Mouse (Mus musculus) cerebellum, adult (tissue): ENCODE measurements around the gene Dyrk1b.
"Not testable (repeated sequence)": the region's sequence is repeated elsewhere in the genome, so short reads cannot be mapped to it uniquely, and the experiment has no call there.

Experiments used
- ATAC-seq: cut with Nextera tagmentation; 2 replicates; pipeline ENCODE4 v1.9.2; 2017; ENCODE audit warnings: mild to moderate bottlenecking, moderate library complexity, mixed read lengths; ENCODE audit not compliant: insufficient number of reproducible peaks, low FRiP score, low TSS enrichment

Gene Dyrk1b

GRCm38 (mm10) chr7:28179228-28179627 is at the start of gene Dyrk1b:
Gene Dyrk1b, plus strand, starts transcription at chr7:28179469.
- peak; percentile 74 for ATAC-seq

DNA sequence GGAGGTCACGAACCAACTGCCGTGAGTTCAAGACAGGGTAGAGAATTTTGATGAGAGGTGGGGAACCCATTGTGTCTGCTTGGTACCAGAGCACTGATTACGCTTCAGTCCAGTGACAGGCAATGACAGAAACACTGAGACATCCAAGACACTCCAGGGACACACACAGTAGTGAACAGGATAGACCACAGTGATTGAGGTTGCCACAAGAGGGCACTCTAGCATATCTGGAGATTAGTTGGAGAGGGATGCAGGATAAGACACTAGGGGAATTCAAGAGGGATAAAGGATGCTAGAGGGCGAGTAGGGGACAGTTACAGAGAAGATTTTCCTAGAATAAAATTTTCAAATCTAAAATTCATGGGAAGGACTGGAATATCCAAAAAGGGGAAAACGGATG is 41.7 kb upstream of the Dyrk1b start:
- ATAC-seq, result no peak

DNA sequence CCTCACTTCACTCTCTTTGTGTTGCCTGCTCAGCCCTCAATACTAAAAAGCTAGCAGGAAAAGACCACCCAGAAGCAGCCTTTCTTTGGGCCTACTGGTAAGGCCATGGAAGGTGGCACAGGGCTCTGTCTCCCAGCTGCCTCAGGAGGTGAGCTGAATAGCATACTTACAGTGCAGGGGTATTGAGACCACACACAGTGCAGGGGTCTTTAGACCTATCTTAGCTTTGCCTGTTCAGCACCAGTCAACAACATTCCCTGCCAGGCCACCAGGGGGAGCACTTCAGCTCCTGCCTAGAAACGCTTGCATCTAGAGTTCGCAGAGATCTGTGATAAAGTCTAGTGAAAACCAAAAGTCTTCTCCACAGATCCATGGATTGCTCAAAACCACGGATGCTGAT is 31.0 kb upstream of the Dyrk1b start:
- no peak; the same call in 1 of the 2 replicates for ATAC-seq

DNA sequence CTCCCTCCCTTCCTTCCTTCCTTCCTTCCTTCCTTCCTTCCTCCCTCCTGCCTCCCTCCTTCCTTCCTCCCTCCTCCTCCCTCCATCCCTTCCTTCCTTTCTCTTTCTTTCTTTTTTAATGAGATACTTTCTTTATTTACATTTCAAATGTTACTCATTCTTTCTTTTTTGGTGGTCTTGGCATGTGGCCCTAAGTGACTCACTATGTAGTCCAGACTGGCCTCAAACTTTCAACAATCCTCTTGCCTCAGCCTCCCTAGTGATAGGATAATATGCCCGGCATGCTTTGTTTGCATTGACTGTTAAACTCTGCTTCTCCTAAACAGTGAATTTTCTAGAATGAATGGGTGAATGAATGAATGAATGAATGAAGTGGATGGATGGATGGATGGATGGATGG is 29.4 kb upstream of the Dyrk1b start:
- ATAC-seq, result no peak

GRCm38 (mm10) chr7:28151584-28152221 is 27.6 kb upstream of the Dyrk1b start:
- no peak for ATAC-seq

DNA sequence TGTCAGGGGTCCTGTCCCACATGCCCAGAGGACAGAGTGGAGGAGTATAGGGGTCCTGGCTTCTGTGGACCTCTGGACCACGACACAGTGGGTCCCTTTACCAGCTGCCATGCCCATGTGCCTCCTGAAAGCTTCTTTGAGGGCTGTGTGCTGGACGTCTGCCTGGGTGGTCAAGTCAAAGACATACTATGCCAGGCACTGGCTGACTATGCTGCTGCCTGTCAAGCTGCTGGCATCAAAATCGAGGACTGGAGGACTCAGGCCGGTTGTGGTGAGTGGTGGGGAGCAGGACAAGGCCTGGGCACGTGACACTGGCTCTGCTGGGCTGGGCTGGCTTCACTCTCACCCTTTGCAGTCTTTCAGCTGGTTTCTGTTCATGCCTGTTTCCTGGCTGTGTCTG is 25.7 kb upstream of the Dyrk1b start:
- ATAC-seq, result not testable (repeated sequence)

DNA sequence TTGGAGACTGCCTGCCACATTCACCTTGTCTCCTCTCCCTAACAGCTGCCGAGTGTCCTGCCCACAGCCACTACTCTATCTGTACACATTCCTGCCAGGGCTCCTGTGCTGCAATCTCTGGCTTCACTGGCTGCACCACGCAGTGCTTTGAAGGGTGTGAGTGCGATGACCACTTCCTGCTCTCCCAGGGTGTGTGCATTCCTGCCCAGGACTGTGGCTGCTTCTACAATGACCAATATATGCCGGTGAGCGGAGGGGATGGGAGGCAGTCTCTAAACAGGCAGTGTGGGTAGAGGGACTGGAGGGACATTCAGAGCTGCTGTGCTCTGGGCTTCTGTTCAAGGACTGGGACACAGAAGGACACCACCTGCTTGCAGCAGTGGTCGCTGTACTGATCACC is 20.0 kb upstream of the Dyrk1b start:
- ATAC-seq, result no peak

GRCm38 (mm10) chr7:28159893-28160292 is 19.4 kb upstream of the Dyrk1b start:
- ATAC-seq, result no peak

- no peak for ATAC-seq
Measured at GRCm38 (mm10) chr7:28161163-28161749, 18.0 kb upstream of the Dyrk1b start.

DNA sequence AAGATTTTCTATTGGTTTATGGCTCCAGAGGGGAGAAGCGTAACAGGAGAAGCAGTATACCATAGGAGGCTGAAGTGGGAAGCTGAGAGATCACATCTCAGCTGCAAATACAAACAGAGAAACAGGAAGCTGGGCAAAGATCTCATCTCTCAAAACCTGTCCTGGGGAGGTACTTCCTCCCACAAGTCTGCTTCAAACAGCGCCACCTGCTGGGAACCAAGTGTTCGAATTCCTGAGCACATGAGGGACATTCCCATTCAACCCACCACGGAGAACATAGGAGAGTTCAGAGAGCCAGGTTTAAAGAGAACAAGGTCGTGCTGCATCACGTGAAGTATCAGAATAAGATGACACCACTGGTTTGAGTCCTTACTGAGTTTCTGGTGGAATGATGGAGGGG is 13.9 kb upstream of the Dyrk1b start:
- ATAC-seq, result no peak

- no peak for ATAC-seq
Measured at GRCm38 (mm10) chr7:28168320-28169115, 10.8 kb upstream of the Dyrk1b start.

DNA sequence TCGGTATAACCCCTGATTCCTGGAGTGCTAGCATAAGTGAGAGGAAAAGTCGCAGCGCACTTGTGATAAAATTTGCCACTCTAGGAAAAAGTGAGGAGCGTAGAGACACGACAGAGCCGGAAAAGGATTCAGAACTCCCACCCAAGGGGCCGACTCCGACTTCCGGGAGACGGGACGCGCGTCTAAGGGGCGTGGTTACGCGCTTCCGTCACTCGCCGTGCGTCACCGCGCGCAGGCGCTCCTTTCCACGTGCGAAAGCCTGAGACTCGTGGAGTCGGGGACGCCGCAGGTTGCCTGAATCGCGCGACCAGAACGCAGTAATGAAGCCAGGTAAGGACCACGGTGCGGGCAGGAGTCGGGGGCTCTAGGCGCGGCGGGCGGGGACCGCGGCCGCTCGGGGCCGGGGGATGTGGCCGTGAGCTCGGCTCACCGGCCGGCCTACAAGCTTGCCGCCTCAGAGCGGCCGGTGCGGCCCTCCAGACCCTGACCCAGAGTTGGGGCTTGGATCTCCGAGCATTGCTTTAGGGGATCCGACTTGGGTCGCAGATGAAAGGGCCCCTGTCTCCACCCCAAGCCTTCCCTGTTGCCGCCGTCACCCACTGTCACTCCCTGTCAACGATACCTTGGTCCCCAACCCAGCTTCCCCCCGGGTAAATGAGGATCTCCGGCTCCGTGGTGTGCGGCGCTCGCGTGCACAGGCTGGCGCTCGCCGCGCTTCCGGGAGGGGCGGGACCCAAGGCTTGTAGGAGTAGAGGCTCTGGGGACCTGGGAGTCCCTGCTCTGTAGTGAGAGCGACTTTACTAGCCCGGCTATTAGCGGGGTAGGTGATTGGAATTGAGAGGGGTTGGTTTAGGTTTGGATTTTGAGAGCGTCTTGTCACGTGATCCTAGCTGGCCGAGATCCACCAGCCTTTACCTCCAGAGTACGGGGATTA is 9.5 kb upstream of the Dyrk1b start, which contains the start of gene Fbl:
Fbl (plus strand) TSS at position 222 of the 934 bp plus-strand sequence.
- ATAC-seq, result peak; percentile 77; the same call in 1 of the 2 replicates

DNA sequence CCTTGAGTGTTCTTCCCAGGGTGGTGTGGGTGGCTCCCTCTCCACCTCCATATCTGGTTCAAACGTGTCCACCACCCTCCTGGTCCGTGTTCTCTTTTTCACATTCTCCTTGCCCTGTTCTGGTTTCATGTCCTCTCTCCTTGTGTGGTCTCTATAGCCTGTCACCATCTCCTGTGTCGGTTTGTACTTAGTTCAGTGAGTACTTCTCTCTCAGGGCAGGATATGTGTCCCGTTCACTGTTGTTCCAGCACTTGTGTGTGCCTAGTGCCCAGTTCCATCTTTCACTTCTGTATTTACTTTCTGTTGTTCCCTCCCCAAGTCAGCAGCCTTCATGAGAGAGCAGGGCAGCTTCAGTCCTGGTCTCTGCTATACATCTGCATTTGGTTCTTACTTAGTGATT is 3.9 kb upstream of the Dyrk1b start:
- ATAC-seq, result no peak

GRCm38 (mm10) chr7:28179741-28180377 is 590 bp downstream of the Dyrk1b start:
- peak; percentile 89 for ATAC-seq

DNA sequence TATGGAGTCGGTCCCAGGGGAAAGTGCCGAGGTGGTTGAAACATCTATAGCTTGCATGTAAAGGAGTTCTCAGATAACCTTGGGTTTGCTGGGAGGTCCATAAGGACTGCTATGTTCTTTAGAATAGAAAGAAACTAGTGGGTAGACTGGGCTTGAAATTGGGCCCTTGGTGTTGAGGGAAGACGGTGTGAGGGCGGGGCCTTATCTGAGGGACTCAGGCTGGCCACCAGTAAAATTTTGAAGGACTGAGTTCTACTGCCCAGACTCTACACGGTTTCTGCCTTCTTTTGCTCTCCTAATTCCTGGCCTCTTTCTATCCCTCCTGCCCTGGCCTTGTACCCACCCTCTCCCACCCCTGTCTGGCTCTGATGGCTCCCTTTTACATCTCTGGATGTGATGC is 1.6 kb downstream of the Dyrk1b start:
- no peak for ATAC-seq

DNA sequence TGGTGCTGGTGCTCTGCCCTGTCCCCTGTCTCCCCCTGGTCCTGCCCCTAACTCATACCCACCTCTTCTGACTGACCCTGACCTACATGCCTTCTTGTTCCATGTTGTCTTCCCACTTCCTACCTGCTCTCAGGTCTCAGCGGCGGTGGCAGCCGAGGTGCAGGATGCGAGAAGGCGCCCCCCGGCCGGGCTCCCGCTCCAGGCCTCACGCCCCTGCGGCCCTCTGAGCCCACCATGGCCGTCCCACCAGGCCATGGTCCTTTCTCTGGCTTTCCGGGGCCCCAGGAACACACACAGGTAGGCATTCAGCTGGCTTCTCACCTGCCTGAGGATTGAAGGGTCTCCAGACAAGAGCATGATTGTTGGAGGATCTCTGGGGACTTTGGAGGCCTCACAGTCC is 2.1 kb downstream of the Dyrk1b start:
- no peak for ATAC-seq

DNA sequence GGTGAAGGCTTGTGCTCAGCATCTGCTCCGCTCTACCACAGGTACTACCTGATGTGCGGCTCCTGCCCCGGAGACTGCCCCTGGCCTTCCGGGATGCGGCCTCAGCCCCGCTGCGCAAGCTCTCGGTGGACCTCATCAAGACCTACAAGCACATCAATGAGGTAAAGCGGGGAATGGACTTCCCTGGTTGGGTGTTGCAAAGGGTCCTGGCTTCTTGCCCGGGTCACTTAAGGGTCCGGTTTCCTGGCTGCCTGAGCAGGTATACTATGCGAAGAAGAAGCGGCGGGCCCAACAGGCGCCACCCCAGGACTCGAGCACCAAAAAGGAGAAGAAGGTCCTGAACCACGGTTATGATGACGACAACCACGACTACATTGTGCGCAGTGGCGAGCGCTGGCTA is 3.1 kb downstream of the Dyrk1b start:
- ATAC-seq, result no peak

DNA sequence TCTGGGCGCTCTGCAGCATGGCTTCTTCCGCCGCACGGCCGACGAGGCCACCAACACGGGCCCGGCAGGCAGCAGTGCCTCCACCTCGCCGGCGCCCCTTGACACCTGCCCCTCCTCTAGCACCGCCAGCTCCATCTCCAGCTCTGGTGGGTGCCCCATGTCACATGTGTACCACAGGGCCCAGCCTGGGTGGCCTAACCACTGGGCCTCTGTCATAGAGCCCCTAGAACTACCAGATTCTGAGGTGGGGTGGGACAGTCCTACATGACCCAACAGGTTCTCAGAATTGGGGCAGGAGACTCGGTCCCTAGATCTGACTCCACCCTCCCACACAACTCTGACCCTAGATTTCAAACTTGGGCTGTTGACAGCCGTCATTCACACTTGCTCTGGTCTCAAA is 6.6 kb downstream of the Dyrk1b start:
- no peak for ATAC-seq

DNA sequence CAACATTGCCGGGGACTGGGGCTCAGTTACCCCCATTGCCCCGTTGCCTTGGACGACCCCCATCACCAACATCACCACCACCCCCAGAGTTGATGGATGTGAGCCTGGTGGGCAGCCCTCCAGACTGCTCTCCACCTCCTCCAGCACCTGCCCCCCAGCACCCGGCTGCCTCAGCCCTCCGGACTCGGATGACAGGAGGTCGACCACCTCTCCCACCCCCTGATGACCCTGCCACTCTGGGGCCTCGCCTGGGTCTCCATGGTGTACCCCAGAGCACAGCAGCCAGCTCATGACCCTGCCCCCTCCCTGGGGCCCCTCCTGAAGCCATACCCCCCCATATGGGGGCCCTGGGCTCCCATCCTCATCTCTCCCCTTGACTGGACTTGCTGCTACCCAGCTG is 7.4 kb downstream of the Dyrk1b start:
- ATAC-seq, result no peak

DNA sequence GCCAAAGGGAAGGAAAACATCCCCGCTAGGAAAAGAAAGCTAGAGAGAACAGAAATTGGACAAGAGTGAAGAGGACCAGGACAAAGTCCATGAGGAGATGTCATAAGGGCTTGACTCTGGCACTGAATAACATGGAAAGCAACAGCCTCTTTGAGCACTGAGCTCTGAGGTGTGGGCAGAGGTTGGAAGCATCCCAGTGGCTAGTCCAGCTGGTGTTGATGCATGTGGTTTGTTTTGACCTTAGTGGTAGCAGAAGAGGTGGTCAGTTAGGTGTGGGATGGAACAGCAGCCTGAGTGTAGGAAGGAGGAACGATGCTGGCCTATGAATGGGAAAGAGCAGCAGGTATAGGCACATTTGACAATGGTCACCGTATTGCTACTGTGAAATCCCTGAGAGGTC is 12.2 kb downstream of the Dyrk1b start:
- ATAC-seq, result no peak
